Mouse (Mus musculus) embryonic fibroblast, embryonic 13.5 days (primary cell): ENCODE measurements around the gene Gckr.

Experiments
- CTCF ChIP-seq: IDR thresholded peaks from 2 replicates; pipeline ENCODE4 v1.5.1; 2011; ENCODE audit warnings: mild to moderate bottlenecking, control low read depth, low read length, moderate library complexity, borderline replicate concordance; ENCODE audit not compliant: insufficient read depth
- POLR2A ChIP-seq: IDR thresholded peaks from 2 replicates; pipeline ENCODE4 v1.6.1; 2011; ENCODE audit warnings: low read depth, mild to moderate bottlenecking, control low read depth, low read length, moderate library complexity

- TF ChIP-seq POLR2A (no peak), CTCF (no peak)
Measured at GRCm38 (mm10) chr5:31266101-31266500, 31.1 kb upstream of the Gckr start.
